Mouse (Mus musculus) fat pad, adult 2 months (tissue): ENCODE data around the gene Ablim1.
A peak's percentile ranks its signal among the peaks of the same experiment; 100 is the strongest.

Source experiments
- DNase-seq: peaks from one replicate; pipeline ENCODE4 v3.0.0-alpha.2; 2011; ENCODE audit warnings: low read depth, low spot score; ENCODE audit errors: extremely low read depth

Gene Ablim1

DNA sequence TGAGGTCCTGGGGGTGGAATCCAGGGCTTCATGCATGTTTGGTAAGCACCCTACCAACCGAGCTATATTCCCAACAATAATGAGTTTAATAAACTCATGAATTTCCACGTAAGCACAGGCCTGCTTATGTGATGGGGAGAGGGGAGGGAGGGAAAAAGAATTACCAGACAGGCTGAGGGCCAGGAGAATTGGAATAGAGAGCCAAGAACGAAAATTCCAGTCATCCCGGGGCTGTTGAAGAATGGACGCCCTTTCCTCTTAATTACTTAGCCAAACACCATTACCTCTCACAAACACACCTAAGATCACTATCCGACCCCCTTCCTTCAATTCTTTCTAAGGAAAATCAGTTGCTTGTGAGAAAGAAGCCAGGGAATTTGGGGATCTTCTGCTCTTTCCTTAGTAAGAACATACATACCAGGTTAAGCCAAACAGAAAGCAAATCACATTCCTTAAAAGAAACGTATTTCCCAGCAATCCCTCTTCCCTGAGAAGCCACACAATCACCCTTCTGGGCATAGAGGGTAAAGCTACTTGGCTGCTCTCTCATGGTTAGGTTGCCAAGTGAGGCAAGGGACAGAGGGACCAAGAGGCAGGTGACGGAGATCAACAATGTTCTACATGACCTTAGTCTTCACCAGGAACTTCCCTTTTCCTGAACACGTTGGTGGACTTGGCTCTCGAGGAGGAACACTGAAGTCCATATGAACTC, 48.2 kb downstream of the Ablim1 start:
- DNase-seq: peak; percentile 10

DNA sequence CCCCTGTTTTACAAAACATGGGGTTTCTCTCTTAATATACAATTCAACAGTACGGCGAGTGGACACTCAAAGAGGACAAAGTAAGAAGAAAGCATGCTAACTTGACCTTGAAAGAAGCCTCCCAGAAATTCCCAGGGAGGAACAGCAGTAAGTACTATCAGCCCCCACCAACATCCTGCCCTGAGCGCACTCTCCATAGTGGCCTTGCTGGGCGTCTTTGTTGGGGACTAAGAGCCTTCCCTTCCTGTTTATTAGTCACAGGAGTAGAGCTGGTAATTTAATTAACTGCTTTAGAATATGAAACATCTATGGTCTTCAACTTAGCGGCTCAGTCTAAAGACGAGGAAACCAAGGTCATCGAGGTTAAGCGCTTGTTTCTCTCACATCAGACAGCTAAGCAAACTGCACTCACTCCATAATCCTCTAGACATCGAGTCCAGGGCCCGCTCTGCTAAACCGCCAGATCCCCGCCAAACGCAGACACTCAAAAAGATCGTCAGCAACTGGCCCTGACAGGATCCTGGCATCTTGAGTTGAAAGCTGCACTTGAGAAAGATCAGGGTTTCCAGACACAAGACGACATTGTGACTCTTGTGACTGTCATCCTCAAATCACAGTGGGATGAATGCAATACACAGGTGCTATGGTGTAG, 50.3 kb downstream of the Ablim1 start:
- DNase-seq: no peak

DNA sequence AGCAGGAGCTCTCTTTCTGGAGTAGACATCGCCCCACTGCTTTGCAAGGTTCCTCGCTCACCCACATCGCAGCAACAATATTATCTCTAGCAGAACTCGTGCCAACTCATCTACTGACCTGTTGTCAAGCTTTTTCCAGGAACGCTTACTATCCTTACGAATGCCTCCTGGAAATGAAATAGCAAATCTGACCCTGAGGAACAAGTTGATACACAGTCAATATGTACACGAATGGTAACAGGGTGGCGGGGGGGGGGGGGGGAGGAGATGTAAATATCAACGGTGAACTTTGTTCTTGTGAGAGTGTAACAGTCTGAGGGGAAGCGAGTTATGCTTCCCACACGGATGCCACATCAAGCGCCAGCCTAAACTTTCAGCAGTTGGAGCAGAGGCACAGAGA, 56.9 kb downstream of the Ablim1 start:
- no peak for DNase-seq

DNA sequence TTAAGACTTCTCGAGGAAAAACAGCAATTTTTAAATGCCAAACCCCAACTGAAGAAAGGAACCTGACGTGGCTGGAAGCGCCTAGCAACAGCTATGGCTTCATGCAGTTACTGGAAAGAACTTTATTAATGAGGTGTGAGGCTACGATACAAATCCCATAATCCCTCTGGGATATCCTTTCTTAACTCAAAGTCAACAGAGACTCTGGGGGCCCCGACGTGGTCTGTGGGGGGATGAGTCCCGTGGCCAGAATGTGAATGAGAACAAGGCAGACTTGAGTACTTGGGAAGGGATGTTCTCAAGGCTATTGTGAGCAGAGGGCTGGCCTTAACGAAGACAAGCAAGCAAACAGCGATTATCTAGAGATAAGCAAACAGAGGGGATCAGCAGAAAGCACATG, 58.1 kb downstream of the Ablim1 start:
- DNase-seq: no peak

DNA sequence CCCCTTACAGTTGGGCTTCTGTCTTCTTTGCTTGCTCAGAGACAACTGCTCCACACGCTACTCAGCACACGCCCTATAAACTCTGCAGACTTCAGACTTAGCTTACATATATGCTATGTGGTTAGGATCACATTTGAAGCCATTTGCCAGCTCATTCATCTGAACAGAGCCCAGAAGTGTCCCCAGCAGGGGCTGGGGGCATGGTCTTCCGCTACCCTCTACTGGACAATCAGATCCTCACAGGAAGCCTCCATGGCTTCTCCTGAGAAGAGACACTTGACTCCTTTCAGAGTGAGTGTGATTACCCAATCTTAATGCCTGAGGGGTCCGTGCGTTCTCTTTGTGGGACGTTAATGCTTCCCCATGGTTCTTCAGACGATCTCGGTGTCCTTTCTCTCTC, 59.6 kb downstream of the Ablim1 start:
- no peak for DNase-seq

DNA sequence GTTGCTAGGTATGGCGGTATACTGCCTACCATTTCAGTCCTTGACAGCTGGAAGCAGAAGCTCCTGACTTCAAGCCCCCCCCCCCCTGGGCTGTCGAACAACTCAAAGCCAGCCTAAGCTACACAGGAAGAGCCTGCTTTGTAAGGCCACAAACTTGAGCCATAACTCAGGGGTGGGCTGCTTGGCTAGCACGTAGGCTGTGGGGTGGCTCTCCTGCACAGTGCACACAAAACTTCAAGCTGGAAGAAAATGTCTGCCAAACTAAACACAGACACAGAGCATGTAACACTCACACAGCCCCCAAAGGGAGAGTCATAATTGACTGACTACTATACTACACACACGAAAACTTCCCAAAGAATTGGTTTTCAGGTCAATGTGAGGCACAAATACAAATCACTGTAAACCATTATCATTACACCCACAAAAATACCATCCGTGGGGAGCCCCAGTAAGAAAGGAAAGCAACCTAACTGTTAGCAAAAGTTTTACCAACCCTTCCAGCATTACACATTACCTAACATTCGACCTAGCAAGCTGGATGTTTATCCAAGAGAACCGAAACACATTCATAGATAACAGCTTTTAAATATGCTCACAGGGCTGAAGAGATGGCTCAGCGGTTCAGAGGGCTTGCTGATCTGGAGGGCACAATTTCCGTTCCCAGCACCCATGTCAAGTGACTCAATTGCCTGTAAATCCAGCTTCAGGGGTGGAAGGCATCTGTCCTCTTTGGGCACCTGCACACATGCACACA, 61.8 kb downstream of the Ablim1 start:
- DNase-seq: no peak

DNA sequence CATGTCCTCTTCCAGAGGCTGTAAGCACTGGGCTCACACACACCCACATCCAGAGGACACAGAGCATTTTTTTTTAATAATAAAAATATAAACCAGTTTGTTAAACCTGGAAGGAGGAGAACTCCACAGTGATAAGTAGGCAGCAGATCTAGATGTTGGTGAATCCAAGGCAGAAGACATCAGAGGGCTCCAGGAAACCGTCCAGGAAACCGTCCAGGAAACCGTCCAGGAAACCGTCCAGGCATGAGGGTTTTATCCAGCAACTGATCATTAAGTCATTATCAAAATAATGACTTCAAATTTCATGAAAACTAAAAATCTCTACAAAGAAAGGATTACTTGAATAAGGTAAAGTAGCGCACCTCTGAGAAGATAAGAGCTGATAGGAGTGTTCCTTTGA, 65.9 kb downstream of the Ablim1 start:
- DNase-seq: no peak

DNA sequence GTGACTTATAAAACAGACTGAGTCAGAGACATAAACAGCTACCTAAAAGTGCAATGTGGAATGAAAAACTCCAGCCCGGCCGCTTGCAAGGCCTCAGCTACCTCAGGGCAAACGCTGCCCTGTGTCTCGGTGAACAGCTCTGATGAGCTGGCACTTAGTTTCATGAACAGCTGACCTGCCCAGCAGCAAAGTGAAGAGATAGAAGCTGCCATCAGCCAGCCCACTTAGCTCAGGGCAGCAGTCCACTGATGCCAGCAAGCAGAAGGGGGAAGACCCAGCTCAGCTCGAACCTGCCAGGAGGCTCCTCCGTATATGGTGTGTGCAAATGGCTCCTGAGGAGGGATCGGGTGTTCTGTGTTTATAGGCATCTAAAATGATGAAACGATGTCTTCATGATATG, 67.5 kb downstream of the Ablim1 start:
- DNase-seq: no peak

DNA sequence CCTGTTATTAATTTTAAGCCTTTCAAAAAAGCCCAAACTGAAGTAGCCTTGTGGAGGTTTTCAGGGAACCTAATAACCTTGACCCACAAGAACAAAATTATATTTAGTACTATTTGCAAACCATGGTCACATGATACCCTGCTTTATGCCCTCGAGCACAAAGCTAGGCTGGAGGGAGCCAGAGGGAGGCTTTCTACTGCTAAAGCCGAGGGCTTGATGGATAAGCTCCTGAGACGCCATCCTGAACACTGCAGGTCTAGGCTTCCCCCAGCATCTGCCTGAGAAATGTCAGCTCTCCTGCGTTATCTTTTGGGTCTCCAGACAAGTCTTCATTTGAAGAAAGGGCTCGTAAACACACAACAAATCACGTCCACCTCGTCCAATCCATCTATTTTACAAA, 70.4 kb downstream of the Ablim1 start:
- DNase-seq: no peak

DNA sequence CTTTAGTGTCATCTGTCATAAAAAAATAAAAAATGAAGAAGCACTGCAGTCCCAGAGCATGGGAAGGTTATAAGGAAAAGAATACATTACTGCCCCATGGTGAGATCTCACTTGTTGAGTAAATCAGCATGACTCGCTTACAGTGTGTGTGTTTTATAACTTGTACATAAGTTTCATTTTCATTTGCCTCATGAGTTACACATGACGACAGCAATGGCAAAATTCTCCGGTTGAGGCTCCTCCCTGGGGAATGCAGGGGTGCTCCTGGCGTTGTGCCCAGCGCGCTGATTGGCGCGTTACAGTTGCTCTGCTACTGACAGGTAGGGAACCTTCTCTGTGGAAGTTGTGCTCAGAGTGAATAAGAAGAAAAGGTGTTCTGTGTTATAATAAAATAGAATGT, 71.1 kb downstream of the Ablim1 start:
- DNase-seq: no peak

DNA sequence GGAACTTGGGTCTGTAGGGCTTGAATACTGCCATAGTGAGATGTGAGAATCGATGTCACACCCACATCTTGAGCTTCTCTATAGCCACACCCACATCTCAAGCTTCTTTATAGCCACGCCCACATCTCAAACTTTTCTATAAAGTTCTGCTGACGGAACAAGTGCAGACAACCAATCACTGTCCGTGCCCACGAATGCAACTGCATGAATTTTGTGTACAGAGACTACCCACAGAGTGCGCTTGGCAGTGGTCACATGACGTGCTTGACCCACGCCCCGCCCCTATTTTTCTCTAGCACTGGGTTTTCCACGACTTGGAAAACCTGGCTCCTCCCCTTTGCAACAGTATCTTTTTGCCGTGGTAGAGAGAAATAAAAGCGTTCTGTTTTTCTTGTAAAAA, 71.5 kb downstream of the Ablim1 start:
- DNase-seq: no peak

DNA sequence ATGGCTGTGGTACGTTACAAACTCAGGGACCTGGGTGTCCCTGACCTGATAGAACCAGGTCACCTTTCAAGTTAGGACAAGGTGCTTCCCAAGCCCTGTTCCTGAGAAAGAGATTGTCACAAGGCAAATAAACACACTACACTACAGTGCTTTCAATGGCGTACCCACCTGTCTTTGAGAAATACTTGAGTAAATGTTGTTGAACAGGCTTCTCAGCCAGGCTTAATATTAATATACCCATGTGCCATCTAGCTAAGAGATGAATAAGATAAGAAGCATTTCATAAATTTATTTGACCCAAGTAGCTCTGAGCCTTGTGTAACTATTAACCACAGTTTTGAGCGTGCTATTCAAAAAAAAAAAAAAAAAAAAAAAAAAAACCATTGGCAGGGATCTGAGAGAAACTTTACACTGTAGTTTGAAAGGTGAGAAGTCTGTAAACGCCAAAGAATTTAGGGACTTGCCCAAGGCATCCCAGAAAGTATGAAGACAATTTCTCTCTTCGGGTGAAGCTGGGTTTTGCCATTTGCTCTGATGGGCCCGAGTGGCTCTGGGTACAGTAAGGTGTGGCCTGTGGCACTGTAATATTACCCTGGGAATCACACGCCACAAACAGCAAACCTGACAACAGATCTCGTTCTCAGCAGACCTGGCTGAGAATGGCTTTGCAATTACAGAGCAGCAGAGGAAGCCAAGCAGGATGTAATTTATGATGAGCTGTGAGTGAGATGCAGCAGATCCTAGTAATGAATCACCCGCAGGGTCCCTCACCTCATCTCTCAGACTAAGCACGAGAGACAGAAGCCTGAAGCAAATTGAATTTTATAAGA, 73.1 kb downstream of the Ablim1 start:
- peak; percentile 67 for DNase-seq

DNA sequence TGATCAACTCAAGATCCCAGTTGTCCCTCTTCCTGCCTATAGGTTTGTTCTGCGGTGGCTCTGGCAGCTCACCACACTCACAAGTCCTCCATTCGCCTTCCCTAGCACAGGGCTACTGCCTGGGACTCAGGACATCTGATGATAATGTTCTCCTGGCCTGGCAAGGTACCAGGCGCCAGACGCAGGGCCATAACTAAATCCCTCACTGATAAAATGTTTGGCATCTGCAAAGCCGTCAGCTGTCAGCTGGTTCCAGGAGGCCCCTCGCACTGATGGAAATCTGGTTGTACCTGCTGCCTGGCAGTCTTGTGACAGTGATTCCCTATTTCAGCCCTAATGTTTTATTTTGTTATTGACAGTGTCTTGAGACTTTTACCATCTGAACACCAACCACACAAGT, 74.5 kb downstream of the Ablim1 start:
- DNase-seq: no peak

DNA sequence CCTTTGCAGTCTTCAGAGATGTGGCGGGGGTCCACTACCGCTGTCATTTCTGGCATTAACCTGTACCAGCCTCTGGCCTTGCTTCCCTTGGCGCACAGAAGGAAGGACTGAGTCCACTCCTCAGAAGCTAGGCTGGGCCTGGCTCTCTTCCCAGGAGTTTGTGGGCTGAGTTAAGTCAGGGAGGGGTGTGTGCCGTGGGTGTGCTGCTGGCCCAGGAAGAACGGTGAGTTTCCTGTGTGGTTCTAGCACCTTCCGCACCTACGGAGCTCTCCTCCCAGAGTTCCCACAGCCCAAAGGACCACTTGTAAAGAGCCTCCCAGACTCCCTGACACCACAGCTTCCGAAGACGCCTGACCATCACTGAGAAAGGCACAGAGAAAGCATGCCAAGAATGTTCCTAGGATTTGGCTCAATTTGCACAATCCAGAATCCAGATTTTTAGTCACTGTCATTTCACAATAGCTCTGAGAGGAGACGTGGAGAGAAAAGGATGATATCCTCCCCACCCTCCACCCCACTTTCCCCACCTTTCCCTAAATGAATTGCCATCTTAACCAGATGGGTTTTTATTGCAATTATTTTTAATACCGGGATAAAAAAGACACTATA, 75.4 kb downstream of the Ablim1 start:
- DNase-seq: peak; percentile 50

DNA sequence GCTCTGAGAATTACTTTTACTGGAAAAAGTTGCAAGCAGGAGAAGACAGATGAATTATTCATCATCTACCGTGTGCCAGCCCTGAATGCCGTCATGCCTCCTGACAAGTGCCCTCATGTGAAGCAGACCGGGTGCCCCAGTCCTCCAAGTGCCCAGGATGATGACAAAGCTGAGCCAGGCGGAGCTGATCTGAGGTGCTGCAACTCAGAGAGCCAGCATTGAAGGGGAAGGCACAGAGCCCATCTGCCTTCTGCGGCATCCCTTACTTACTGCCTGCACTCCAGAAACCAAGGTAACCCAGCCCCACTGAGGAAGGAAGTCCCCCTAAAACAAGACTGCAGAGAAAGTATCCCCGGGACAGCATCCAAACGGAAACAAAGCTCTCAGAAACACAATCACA, 76.3 kb downstream of the Ablim1 start:
- no peak for DNase-seq

DNA sequence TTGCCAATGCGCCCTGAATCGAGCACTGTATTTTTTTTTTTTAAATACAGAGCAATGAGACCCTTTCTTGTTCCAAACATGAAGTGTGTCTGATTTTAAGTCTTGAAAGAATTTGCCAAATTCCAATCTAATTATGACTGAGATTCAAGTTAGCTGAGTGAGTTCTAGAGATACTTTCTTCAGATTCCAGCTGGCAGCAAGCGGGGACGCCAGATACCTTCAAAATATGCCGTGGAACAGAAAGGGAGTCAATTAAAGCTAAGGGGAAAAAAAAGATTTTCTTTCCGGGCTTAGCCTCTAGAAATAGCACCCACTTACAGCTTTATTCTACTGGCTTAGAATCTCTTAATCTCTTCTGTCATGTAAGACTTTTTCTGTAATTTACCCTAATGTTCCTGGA, 77.2 kb downstream of the Ablim1 start:
- no peak for DNase-seq

DNA sequence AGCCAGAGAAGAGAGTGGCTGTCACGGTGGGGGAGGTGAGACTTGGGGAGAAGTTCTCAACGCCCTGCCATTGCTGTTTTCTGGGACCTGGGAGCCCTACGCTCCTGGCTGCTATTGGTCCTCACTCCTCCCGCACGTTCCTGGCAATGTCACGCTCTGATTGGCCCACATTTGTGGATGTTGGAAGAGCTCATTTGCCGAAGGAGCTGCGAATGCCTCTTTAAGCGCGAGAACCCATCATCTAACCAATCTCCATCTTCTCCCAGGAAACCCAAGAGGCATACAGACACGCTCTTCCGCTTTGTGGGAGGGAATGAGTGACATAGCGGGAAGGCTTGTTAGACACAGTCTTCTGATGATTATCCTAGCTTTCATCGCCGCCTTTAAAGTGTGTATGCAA, 78.1 kb downstream of the Ablim1 start:
- DNase-seq: no peak

DNA sequence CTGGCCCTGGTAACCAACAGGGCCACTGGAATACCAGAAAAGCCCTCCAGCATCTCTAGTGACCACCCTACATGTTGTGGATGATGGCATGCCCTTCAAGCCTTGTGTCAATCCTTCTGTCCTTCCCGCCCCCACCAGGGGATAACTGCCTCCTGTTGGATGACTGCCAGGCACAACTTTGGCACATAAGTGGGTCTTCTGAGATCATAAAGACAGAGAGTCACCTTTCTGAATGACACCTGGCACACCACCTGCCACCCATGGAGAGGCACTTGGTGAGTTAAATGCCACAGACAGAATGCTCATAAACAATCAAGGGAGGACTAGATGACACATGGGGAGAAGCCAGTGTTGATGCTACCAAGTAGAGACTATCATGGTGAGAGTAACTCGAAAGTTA, 78.8 kb downstream of the Ablim1 start:
- DNase-seq: no peak

DNA sequence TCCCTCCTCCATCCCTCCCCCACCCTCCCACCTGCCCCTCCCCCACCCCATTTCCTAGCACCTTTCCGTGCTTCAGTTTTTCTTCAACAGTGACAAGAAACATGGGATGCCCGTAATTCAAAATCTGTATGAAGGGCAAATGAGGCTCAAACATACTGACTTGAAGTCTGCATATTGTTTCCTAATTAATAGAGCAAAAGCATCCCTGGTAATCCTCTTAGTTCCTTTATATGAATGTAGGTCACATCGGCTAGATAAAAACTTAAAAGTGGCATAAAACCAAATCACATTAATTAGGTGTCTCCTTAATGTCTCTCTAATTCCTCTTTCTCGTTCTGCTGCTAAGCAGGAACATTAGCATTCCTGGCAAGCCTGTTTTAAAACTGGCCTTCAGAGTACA, 83.7 kb downstream of the Ablim1 start:
- DNase-seq: no peak

DNA sequence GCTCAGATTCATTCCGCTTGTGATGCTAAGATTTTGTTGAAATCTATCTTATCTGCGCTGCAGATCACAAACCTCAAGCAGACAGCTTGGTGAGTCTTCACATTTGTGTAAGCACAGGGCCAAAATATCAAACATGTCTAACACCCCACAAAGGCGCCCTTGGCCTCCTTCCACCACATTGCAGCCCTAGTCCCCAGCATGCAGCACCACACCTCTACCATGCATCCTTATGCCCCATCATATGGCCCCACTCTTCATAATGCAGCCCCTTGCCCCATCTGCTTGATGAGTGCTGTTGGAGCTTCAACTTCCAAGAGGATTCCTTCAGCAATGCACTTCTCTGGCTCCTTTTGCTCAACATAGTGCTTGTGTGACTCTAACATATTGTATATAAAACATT, 85.6 kb downstream of the Ablim1 start:
- DNase-seq: no peak

DNA sequence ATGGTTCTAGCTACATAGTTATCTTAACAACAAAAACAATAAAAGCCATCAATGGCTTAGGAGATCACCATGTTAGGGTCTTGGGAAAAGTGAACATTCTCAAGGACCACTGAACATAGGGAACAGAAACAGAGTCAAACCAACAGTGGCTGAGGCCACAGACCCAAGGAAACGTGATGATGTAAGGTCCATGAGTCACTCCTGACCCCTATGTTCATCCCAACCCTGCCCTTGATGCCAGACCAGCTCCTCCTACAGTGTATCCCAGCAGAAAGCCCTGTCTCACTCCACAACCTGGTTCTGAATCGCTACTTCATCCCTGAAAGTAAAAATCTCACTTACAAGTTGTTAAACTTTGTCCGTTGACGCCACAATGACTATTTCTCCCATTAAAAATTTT, 86.1 kb downstream of the Ablim1 start:
- DNase-seq: no peak
